Mouse (Mus musculus): ENCODE measurements at regions not wholly inside any gene's neighbourhood (a gene's known extent, or its start where the extent isn't known, plus 50 kb on each side); places are given as distances from the start of the nearest gene placed in this dataset.

- DNase-seq: no peak
Measured at GRCm38 (mm10) chr13:40652916-40653315, 85.3 kb downstream of the Tfap2a start.

DNA sequence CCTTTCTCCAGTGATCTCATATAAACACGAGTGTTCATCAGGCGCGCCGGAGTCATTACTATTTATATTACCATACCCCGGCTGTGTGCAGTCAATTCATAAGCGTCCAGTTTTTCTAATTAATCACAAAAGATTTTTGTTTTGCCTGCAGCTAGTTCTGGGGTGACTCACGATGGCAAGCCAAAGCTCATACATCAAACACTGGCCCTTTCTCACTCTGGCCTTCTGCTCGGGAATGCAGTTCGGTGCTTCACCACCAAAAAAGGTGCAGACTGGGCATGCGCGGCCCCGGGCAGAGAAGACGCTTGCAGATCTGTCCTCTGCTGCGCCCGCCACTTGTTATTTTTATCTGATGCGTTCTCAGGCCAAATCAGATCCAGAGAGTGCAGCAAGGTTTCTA is 87.1 kb downstream of the Tfap2a start:
- peak; percentile 7 for DNase-seq

GRCm38 (mm10) chr13:40650036-40650709 is 88.0 kb downstream of the Tfap2a start:
- no peak for DNase-seq

- no peak for DNase-seq
Measured at GRCm38 (mm10) chr13:40649096-40650035, 88.8 kb downstream of the Tfap2a start.

GRCm38 (mm10) chr13:40646131-40646530 is 92.0 kb downstream of the Tfap2a start:
- DNase-seq: no peak

- DNase-seq: no peak
Measured at GRCm38 (mm10) chr13:40645646-40646045, 92.5 kb downstream of the Tfap2a start.

DNA sequence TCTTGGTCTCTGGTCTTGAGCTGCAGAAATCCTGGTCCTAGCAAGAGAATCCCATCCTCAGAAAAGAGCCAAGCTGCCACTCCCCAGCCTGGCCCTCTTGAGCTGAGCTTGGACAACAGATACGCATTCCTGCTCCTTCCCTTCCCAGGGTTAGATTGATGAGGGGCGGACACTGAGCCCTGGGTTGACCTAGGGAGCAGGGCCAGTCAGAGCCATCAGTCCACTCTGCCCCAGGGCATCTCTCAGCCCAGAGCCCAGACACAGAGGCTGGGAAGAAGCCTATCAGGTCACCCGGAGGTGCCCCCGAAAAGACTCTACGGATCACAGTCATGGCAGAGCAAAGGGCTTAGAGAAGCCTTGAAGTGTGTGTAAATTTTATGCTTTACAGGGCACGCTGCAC is 95.2 kb downstream of the Tfap2a start:
- no peak for DNase-seq

DNA sequence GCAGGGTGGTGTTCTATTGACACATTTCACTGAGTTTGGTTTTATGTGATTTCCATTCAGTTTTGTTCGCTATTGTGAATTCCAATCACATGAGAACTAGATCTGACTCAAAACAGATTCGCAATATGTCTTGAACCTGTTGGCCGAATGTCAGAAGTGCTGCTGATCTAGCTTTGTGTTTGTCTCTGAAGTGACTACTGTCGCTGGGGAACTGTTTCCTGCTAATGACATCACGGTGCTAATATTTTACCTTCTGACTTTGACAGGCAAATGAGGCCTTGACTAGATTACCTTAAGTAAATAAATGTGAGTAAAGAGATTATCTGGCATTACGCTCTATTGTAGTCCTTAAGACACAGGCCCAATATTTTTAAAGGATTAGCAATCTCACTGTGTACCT is 100.9 kb downstream of the Tfap2a start:
- DNase-seq: no peak

- no peak for DNase-seq
Measured at GRCm38 (mm10) chr13:40617881-40618280, 120.3 kb downstream of the Tfap2a start.

DNA sequence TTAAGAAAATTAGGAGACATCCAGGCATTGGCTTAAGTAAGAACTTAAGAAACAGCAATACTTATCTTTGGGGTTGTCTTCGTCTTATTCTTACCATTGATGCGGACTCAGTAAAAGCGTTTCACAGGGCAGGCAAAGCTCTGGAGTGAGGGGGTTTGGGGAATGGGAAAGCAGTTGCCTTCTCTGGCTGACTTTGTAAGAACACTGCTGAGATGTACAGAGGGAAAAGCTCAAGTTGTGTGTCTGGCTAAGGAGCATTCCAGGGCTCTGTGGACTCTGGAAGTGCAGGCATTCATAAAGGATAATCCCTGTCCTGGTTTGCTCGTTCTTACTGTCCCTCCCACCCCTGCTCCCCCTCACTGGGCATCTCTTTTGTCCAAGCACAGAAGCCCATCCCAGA is 129.7 kb downstream of the Tfap2a start:
- DNase-seq: no peak

- no peak for DNase-seq
Measured at GRCm38 (mm10) chr13:40606405-40607271, 131.5 kb downstream of the Tfap2a start.

- no peak for DNase-seq
Measured at GRCm38 (mm10) chr13:40605686-40606404, 132.3 kb downstream of the Tfap2a start.

DNA sequence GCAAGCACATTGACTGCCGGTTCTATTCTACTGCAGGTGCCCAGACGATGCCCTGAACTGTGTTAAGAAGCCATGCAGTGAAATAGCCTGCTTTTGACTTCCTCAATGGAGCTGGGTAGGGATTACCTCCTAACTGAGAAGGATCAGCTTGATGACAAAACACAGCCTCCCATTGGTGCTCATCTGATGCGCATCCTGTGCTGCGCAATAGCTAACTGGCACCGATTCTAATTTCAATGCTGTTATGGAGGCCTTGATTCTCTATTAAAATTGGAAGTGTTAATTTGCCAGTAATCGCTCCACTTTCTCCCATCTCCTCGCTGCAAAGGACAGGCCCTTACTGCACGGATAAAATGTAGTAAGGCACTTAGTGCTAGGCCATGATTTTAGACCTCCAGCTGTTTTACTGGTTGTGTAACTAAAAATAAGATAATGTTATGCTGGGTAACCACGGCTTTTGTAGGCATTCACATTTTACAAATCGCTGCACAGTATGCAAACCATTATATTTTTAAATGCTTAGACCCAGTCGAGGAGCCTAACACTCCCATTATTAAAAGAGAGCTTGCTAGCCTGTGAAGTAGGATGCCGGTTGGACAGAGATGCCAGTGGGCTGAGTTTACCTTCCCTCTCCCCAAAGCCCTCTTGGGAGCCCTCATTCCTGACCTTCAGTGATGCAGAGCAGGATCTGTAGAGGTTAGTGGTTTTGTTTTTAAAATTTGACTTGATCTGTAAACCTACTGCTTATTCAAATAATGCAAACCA is 163.0 kb downstream of the Tfap2a start:
- no peak for DNase-seq

GRCm38 (mm10) chr13:40569461-40569860 is 168.7 kb downstream of the Tfap2a start:
- DNase-seq: no peak

- no peak for DNase-seq
Measured at GRCm38 (mm10) chr13:40567821-40568220, 170.4 kb downstream of the Tfap2a start.

DNA sequence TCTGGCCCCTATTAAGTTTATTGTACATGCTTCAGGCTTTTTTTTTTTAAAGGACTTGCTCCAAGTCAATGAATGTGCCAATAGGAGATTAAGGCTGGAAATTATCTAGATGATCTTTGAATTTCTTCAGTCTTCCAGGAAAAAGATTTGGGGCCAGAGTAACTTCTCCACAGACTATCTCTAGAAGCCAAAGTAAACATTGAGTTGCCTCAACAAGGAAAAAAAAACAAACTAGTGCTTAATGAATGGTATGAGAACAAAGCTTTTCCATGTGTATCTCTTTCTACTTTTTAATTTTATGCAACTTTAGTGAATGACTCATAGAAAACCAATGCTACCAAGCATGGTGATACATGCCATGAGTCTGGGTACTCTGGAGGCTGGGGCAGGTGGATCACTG is 173.8 kb downstream of the Tfap2a start:
- DNase-seq: no peak

DNA sequence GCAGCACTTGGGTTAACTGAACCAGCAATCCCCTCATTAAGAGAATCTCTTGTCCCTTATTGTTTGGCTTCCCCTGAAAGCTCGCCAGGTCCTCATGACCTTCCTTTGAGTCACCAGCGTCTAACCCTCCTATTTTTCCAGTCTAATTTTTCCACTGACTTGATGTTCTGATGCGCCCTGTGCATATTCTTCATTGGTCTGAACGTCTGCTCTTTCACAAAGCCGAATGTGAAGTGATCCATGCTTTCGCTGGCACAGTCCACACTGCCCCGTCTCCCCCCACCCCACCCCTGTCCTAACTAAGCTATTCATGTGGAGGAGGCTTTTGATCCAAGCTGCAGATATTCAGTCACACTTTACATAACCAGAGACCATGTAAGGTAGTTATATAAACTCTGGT is 183.8 kb downstream of the Tfap2a start:
- no peak for DNase-seq

DNA sequence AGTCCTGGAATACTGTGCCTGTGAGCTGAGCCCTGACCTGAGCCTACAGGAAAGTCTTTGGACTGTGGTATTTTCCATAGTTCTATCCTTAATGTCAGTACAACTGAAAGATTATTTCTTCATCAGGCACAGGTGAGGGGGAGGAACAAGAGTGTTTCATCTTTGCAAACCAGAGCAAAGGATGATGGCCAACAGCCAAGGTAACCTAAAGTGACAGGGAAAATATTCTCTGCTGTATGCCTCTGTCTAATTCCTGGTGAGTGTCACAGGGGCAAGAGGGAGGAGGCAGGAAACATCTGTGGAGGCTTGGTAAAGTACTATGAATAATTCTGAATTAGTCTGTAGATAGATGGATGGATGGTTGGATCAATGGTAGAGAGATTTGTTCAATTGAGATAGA is 164.3 kb upstream of the Ofcc1 start:
- no peak for DNase-seq

GRCm38 (mm10) chr13:40523115-40523514 is 161.9 kb upstream of the Ofcc1 start:
- no peak for DNase-seq

DNA sequence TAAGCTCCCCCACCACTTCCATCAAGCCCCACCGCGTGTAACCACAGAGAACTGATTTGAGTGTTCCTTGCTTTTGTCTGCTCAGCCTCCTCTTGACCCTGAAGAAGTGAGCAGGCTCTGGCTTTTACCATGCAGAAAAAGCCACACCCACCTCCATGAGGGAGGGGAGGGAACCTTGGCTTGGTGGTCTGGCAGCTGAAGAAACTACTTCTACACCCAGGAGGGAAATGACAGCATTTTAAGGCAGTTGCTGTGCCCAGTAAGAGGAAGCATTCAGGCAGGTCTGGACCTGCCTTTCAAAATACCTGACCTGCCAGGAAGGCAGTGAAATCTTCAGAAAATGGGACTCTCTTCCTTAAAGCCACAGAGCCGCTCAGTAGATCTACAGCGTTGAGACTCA is 156.9 kb upstream of the Ofcc1 start:
- DNase-seq: no peak

DNA sequence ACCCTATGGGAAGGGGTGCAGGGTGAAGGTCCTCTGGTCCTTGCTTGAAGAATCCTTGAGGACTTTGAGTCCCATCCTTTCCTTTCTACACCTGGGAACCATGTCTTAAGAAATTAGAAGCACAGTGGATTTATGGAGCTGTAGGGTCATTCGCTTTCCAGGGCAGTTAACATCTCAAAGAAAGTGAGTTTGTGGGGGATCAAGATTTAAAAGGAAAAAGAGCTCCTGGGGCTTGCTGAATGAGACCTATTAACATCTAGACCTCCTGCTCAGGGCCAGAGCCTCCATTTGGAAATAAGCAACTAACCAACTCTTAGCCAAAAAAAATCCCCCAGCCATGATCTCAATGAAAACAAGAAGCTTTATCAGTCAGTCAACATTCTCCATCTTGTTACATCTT is 148.0 kb upstream of the Ofcc1 start:
- no peak for DNase-seq

All from gastrocnemius, postnatal 25 days (tissue).